Mouse (Mus musculus) ES-E14 (cell line): Measurements from ENCODE around the gene Lbx2. TPM values are rescaled to one million over a fixed set of nuclear protein-coding genes. Genes with fewer than 3 reads are reported as not detected.

Experiments used
- DNase-seq: peaks from one replicate; pipeline ENCODE4 v3.0.0-alpha.2; 2013; ENCODE audit warnings: low read depth, low spot score
- H3K27ac ChIP-seq: 2 replicates; pipeline ENCODE4 v1.5.1; 2012; ENCODE audit warnings: low read depth, mild to moderate bottlenecking, low read length, moderate library complexity, mixed read lengths; ENCODE audit not compliant: poor library complexity, insufficient read depth, severe bottlenecking
- H3K36me3 ChIP-seq: 2 replicates; pipeline ENCODE4 v1.6.1; 2012; ENCODE audit warnings: mild to moderate bottlenecking, low read length, moderate library complexity, mixed read lengths; ENCODE audit not compliant: control insufficient read depth, poor library complexity, insufficient read depth, severe bottlenecking
- H3K4me1 ChIP-seq, 2 experiments: fragments of 150-350 bp in 1 of 2; sonication (generic) in 1 of 2; 2 replicates each; pipeline ENCODE4 v1.6.1; 2012; ENCODE audit warnings: low read length in 2 of 2, mild to moderate bottlenecking in 1 of 2, mixed read lengths in 1 of 2; ENCODE audit not compliant: control insufficient read depth in 2 of 2, insufficient read depth in 2 of 2, poor library complexity in 1 of 2
- H3K4me3 ChIP-seq, 2 experiments: fragments of 150-350 bp in 1 of 2; sonication (generic) in 1 of 2; 2 replicates each; pipeline ENCODE4 v1.5.1; 2012; ENCODE audit warnings: low read length in 2 of 2, low read depth in 1 of 2, mild to moderate bottlenecking in 1 of 2, mixed read lengths in 1 of 2; ENCODE audit not compliant: insufficient read depth in 1 of 2, poor library complexity in 1 of 2, severe bottlenecking in 1 of 2
- H3K9ac ChIP-seq: 2 replicates; pipeline ENCODE4 v1.6.1; 2012; ENCODE audit warnings: low read depth, mild to moderate bottlenecking, low read length, mixed read lengths; ENCODE audit not compliant: poor library complexity, insufficient read depth, severe bottlenecking
- H3K9me3 ChIP-seq: fragments of 150-350 bp; sonication (generic); 2 replicates; pipeline ENCODE4 v1.6.1; 2012; ENCODE audit warnings: low read depth, mild to moderate bottlenecking, low read length; ENCODE audit not compliant: control insufficient read depth, insufficient read depth
- CHD2 ChIP-seq: IDR thresholded peaks from 2 replicates; pipeline ENCODE4 v1.6.1; 2014; ENCODE audit warnings: mild to moderate bottlenecking, low read depth, low read length, inconsistent platforms
- HCFC1 ChIP-seq: IDR thresholded peaks from 2 replicates; pipeline ENCODE4 v1.6.1; 2012; ENCODE audit warnings: low read length, inconsistent platforms, borderline replicate concordance; ENCODE audit not compliant: insufficient read depth
- MAFK ChIP-seq: IDR thresholded peaks from 2 replicates; pipeline ENCODE4 v1.6.1; 2014; ENCODE audit warnings: mild to moderate bottlenecking, low read depth, low read length, inconsistent platforms; ENCODE audit not compliant: insufficient read depth
- ZC3H11A ChIP-seq: IDR thresholded peaks from 2 replicates; pipeline ENCODE4 v1.6.1; 2012; ENCODE audit warnings: low read depth, mild to moderate bottlenecking, inconsistent platforms, low read length, borderline replicate concordance
- ZNF384 ChIP-seq: IDR thresholded peaks from 2 replicates; pipeline ENCODE4 v1.6.1; 2012; ENCODE audit warnings: low read depth, low read length, inconsistent platforms
- in situ Hi-C, 2 experiments: fragments of 600-800 bp; cut with MboI; formaldehyde crosslinking; loops; one replicate each; pipeline ENCODE4 v1.15.1; 2025; ENCODE audit warnings: low sequenced_read_pairs in 2 of 2, inconsistent platforms in 1 of 2; ENCODE audit not compliant: unreplicated experiment in 2 of 2
- total RNA-seq: library from RNA; depleted of rRNA; stranded (reverse); fragments of 300-350 nt; gene quantifications from 2 replicates; pipeline ENCODE4 v1.2.3, GENCODE M21; 2012

Gene Lbx2
- total RNA-seq, 1 experiment, result 0.62 TPM

- Histone ChIP-seq H3K4me1 (peaks cover 0 to 3% of the 10 kb centered on the region in 2 experiments; a peak in 2 of 4 replicates), H3K4me3 (peak overlapping the region; percentile 85 to 99; a peak in 3 of 4 replicates), H3K27ac (no peak overlapping the region), H3K36me3 (peaks cover 4% of the 10 kb centered on the region; the same call in 1 of the 2 replicates), H3K9me3 (no peaks in the 10 kb centered on the region), H3K9ac (no peak overlapping the region)
- DNase-seq, result no peak
- in situ Hi-C loops, result no loop called here
- no peak for TF ChIP-seq ZNF384
- TF ChIP-seq MAFK, result no peak
- TF ChIP-seq CHD2, result no peak
- no peak for TF ChIP-seq HCFC1
- TF ChIP-seq ZC3H11A, result no peak
These were observed 30.4 kb downstream of the Lbx2 start for GRCm38 (mm10) chr6:83116373-83117164.

DNA sequence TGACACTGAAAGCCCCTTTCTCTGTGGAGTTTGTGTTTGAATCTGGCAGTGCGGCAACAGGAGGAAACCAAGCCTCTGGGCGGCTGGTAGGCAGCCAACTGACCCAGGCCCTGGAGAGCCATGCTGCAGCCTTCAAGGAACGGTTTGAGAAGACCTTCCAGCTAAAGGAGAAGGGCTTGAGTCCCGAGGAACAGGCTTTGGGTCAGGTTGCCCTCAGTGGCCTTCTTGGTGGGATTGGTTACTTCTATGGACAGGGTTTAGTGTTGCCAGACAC is 30.9 kb downstream of the Lbx2 start:
- in situ Hi-C loops, result no loop called here
- Histone ChIP-seq H3K27ac (no peak overlapping the region), H3K4me3 (no peak overlapping the region), H3K36me3 (peaks cover 4% of the 10 kb centered on the region; the same call in 1 of the 2 replicates), H3K9me3 (no peaks in the 10 kb centered on the region), H3K9ac (no peak overlapping the region), H3K4me1 (peaks cover 0 to 3% of the 10 kb centered on the region in 2 experiments; a peak in 2 of 4 replicates)
- no peak for TF ChIP-seq ZNF384
- TF ChIP-seq CHD2, result no peak
- DNase-seq, result no peak

DNA sequence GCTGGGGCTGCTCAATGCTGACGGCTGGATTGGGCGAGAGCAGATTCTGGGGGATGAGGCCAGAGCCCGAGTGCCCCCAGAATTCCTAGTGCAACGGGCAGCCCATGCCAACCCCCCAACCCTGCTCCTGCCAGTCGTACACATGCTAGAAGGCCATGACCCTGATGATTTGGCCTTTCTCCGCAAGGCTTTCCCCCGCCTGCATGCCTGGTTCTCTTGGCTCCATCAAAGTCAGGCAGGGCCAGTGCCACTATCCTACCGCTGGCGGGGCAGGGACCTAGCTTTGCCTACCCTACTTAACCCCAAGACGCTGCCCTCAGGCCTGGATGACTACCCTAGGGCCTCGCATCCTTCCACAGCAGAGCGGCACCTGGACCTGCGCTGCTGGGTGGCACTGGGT is 31.4 kb downstream of the Lbx2 start:
- in situ Hi-C loops, result no loop called here
- Histone ChIP-seq H3K4me1 (peaks cover 3% of the 10 kb centered on the region in 2 experiments; a peak in 3 of 4 replicates), H3K4me3 (no peak overlapping the region), H3K27ac (no peak overlapping the region), H3K9me3 (no peaks in the 10 kb centered on the region), H3K36me3 (peaks cover 4% of the 10 kb centered on the region; the same call in 1 of the 2 replicates), H3K9ac (no peak overlapping the region)
- TF ChIP-seq ZNF384 (no peak), ZC3H11A (no peak), MAFK (no peak), HCFC1 (no peak), CHD2 (no peak)
- no peak for DNase-seq

GRCm38 (mm10) chr6:83118369-83118768 is 32.2 kb downstream of the Lbx2 start:
- Histone ChIP-seq H3K27ac (no peak overlapping the region), H3K36me3 (peaks cover 4% of the 10 kb centered on the region; the same call in 1 of the 2 replicates), H3K4me1 (peaks cover 3% of the 10 kb centered on the region in 2 experiments; a peak in 3 of 4 replicates), H3K4me3 (no peak overlapping the region), H3K9ac (no peak overlapping the region), H3K9me3 (no peaks in the 10 kb centered on the region)
- in situ Hi-C loops, result no loop called here
- no peak for DNase-seq
- TF ChIP-seq HCFC1 (no peak), CHD2 (no peak), MAFK (no peak)
